In the genomic region with DNA sequence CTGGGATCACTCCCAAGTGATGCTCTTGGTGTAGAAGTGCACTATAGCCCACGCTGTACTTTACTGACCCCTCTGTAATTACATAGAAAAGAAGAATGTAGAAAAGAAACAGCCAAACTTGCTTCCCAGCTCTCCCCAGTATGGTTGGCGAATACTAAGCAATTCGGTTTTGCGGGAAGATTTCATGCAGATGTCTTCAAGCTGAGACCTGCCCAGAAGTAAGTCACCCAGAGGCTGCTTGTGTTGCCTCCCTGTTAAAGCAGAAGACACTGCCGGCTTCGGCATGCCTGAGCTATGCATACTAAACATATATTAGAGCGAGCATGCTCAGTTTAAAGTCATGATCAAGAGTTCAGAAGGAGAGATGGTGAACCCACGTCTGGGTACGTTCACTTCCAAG, we compare ENCODE assay signal across 19 mouse cellular contexts.
DNase-seq lines count a peak whose midpoint lies in the region; ATAC-seq lines count a peak whose summit lies in the region.
"Had no signal": no experiment of that assay in that cellular context is flagged by ENCODE, and none has a peak within 500 bp of the region (broad histone marks: within the 10 kb centered on the region; RNA-seq: fewer than 3 reads in every experiment).

No protein-coding gene starts in this region.

- no peak for ATAC-seq in limb, embryonic 15.5 days (ENCODE audit: insufficient number of reproducible peaks, low FRiP score, low TSS enrichment, low read depth)
- ATAC-seq in kidney, embryonic 14.5 days (ENCODE audit: low FRiP score, low TSS enrichment), result no peak
- ATAC-seq: activated CD4-positive, CD25-positive, alpha-beta regulatory T cell, adult 4 months; forebrain, embryonic 15.5 days; Patski had no signal

- H3K4me1 ChIP-seq in heart, embryonic 10.5 days, result peaks cover 8% of the 10 kb centered on the region; the same call in 1 of the 2 replicates
- peaks cover 29% of the 10 kb centered on the region for H3K4me1 ChIP-seq in limb, embryonic 15.5 days
- no peaks in the 10 kb centered on the region for H3K4me1 ChIP-seq in kidney, embryonic 14.5 days (ENCODE audit: control insufficient read depth, insufficient read depth, low read length)

- H3K36me3 ChIP-seq in heart, embryonic 10.5 days, result no peaks in the 10 kb centered on the region
- H3K36me3 ChIP-seq in limb, embryonic 15.5 days, result no peaks in the 10 kb centered on the region
- no peaks in the 10 kb centered on the region for H3K36me3 ChIP-seq in kidney, embryonic 14.5 days (ENCODE audit: control insufficient read depth, insufficient read depth, low read length)
- H3K36me3 ChIP-seq: embryonic facial prominence, embryonic 12.5 days; forebrain, embryonic 15.5 days; heart, embryonic 12.5 days; hindbrain, embryonic 10.5 days; hindbrain, embryonic 15.5 days had no signal

- no peak overlapping the region for H3K4me2 ChIP-seq in limb, embryonic 15.5 days
- no peak overlapping the region for H3K4me2 ChIP-seq in kidney, embryonic 14.5 days (replicated peaks; ENCODE audit: low read depth, low read length)
- H3K4me2 ChIP-seq: embryonic facial prominence, embryonic 12.5 days; forebrain, embryonic 15.5 days; heart, embryonic 12.5 days; hindbrain, embryonic 15.5 days had no signal

- H3K9ac ChIP-seq in limb, embryonic 15.5 days, result no peak overlapping the region
- no peak overlapping the region for H3K9ac ChIP-seq in kidney, embryonic 14.5 days (ENCODE audit: low read depth, low read length)
- H3K9ac ChIP-seq: embryonic facial prominence, embryonic 12.5 days; forebrain, embryonic 15.5 days; heart, embryonic 12.5 days; hindbrain, embryonic 15.5 days had no signal

- intact Hi-C loops in left cerebral cortex, postnatal 10 days (cut with DNase I), result no loop called here

- H3K4me3 ChIP-seq in heart, embryonic 10.5 days, result no peak overlapping the region
- H3K4me3 ChIP-seq in limb, embryonic 15.5 days, result no peak overlapping the region
- H3K4me3 ChIP-seq in kidney, embryonic 14.5 days (ENCODE audit: low read length), result no peak overlapping the region
- H3K4me3 ChIP-seq: embryonic facial prominence, embryonic 12.5 days; erythroblast, embryonic 14.5 days; forebrain, embryonic 15.5 days; heart, adult 2 months; heart, embryonic 12.5 days; hindbrain, embryonic 10.5 days; hindbrain, embryonic 15.5 days had no signal

- DNase-seq in heart, adult 11 months, result peak; percentile 51
- DNase-seq in heart, embryonic 10.5 days (ENCODE audit: low spot score), result no peak
- peak; percentile 19 for DNase-seq in fat pad, adult 2 months (ENCODE audit: extremely low read depth, low read depth, low spot score)
- DNase-seq in cerebellum, postnatal 10 days, result no peak
- DNase-seq in left cerebral cortex, postnatal 10 days (ENCODE audit: extremely low spot score in 1 of 2, low spot score in 2 of 2), result no peak
- DNase-seq: adrenal gland, postnatal 25 days; cerebellum, adult 18-20 months; cerebellum, adult 9-11 months; heart, adult 2 months had no signal

- no peak overlapping the region for H3K27ac ChIP-seq in heart, embryonic 10.5 days
- peak overlapping the region; percentile 47 for H3K27ac ChIP-seq in limb, embryonic 15.5 days
- no peak overlapping the region for H3K27ac ChIP-seq in kidney, embryonic 14.5 days (ENCODE audit: low read depth, low read length)
- H3K27ac ChIP-seq: embryonic facial prominence, embryonic 12.5 days; forebrain, embryonic 15.5 days; heart, adult 2 months; hindbrain, embryonic 15.5 days had no signal

- H3K9me3 ChIP-seq in heart, embryonic 10.5 days, result no peaks in the 10 kb centered on the region
- H3K9me3 ChIP-seq in limb, embryonic 15.5 days, result no peaks in the 10 kb centered on the region
- no peaks in the 10 kb centered on the region for H3K9me3 ChIP-seq in kidney, embryonic 14.5 days (ENCODE audit: control insufficient read depth, low read length)
- H3K9me3 ChIP-seq: embryonic facial prominence, embryonic 12.5 days; forebrain, embryonic 15.5 days; heart, embryonic 12.5 days; hindbrain, embryonic 10.5 days; hindbrain, embryonic 15.5 days had no signal

- H3K27me3 ChIP-seq in heart, embryonic 10.5 days (ENCODE audit: insufficient read depth, poor library complexity, severe bottlenecking), result no peaks in the 10 kb centered on the region
- H3K27me3 ChIP-seq in limb, embryonic 15.5 days, result no peaks in the 10 kb centered on the region
- H3K27me3 ChIP-seq in kidney, embryonic 14.5 days (ENCODE audit: control insufficient read depth, insufficient read depth, low read length), result no peaks in the 10 kb centered on the region
- H3K27me3 ChIP-seq: embryonic facial prominence, embryonic 12.5 days; forebrain, embryonic 15.5 days; heart, embryonic 12.5 days; hindbrain, embryonic 15.5 days; Patski had no signal

- WGBS in heart, embryonic 10.5 days, result 83% methylated on average over 9 of the region's 9 CpGs
- 68% methylated on average over 9 of the region's 9 CpGs for WGBS in limb, embryonic 15.5 days
- WGBS in kidney, embryonic 14.5 days, result 89% methylated on average over 9 of the region's 9 CpGs

Comparison
In these comparisons a context has a peak if more than half of its experiments do, and no peak if none do; other contexts are left out.
1. DNase-seq: peak in heart, adult 11 months (single experiment) and fat pad, adult 2 months (single experiment); none in heart, embryonic 10.5 days (single experiment), cerebellum, postnatal 10 days (0 of 2) and left cerebral cortex, postnatal 10 days (0 of 2).